Mouse (Mus musculus) bone marrow macrophage, adult 2 months (primary cell): ENCODE results near the gene Ecm1. TPM values are rescaled to one million over a fixed set of nuclear protein-coding genes. Genes with fewer than 3 reads are reported as not detected.

Experiments
- H3K27ac ChIP-seq: 2 replicates; pipeline ENCODE4 v1.5.1; 2012; ENCODE audit warnings: low read depth, low read length; ENCODE audit not compliant: insufficient read depth
- H3K4me1 ChIP-seq: 2 replicates; pipeline ENCODE4 v1.6.1; 2012; ENCODE audit warnings: low read length; ENCODE audit not compliant: control insufficient read depth, insufficient read depth
- H3K4me3 ChIP-seq: 2 replicates; pipeline ENCODE4 v1.5.1; 2012; ENCODE audit warnings: mild to moderate bottlenecking, low read length, moderate library complexity; ENCODE audit not compliant: insufficient read depth
- CTCF ChIP-seq: IDR thresholded peaks from 2 replicates; pipeline ENCODE4 v1.5.1; 2012; ENCODE audit warnings: low read depth, mild to moderate bottlenecking, low read length, moderate library complexity
- POLR2A ChIP-seq: IDR thresholded peaks from 2 replicates; pipeline ENCODE4 v1.6.1; 2012; ENCODE audit warnings: mild to moderate bottlenecking, low read depth, low read length, borderline replicate concordance
- polyA plus RNA-seq: library from polyadenylated mRNA; stranded (reverse); fragments of >200 nt; gene quantifications from 2 replicates; pipeline ENCODE4 v1.2.4, GENCODE M21; 2012; ENCODE audit not compliant: missing spikeins, insufficient read depth, insufficient read length

Gene Ecm1
- polyA plus RNA-seq, 1 experiment: 155 TPM

- no peak overlapping the region for H3K27ac ChIP-seq
- H3K4me3 ChIP-seq: no peak overlapping the region
- peaks cover 15% of the 10 kb centered on the region for H3K4me1 ChIP-seq
- TF ChIP-seq CTCF: no peak
- no peak for TF ChIP-seq POLR2A
Observed at GRCm38 (mm10) chr3:95685301-95685700, 54.1 kb downstream of the Ecm1 start.

- Histone ChIP-seq H3K27ac (no peak overlapping the region), H3K4me3 (no peak overlapping the region), H3K4me1 (peaks cover 15% of the 10 kb centered on the region)
- TF ChIP-seq CTCF (no peak), POLR2A (no peak)
Observed at GRCm38 (mm10) chr3:95684846-95685245, 54.5 kb downstream of the Ecm1 start.

Other genes with a start within 250 kb of the Ecm1 start
- 10.9 and 12.6 TPM in 2 replicates for gene Ctsk, start 240.3 kb downstream of the Ecm1 start, polyA plus RNA-seq
- 5,285 and 5,524 TPM in 2 replicates for gene Ctss, start 212.8 kb downstream of the Ecm1 start, polyA plus RNA-seq
- not detected in 2 replicates for gene Hormad1, start 179.9 kb downstream of the Ecm1 start, polyA plus RNA-seq
- 66.3 and 75.3 TPM in 2 replicates for gene Golph3l, start 150.6 kb downstream of the Ecm1 start, polyA plus RNA-seq
- 99.2 and 115 TPM in 2 replicates for gene Ensa, start 114.6 kb downstream of the Ecm1 start, polyA plus RNA-seq
- gene Mcl1, start 80.8 kb downstream of the Ecm1 start, polyA plus RNA-seq: 565 and 578 TPM in 2 replicates
- 2.4 and 2.6 TPM in 2 replicates for gene Adamtsl4, start 51.7 kb downstream of the Ecm1 start, polyA plus RNA-seq
- 27.0 and 27.8 TPM in 2 replicates for gene Tars2, start 20.6 kb upstream of the Ecm1 start, polyA plus RNA-seq
- gene Rprd2, start 79.3 kb upstream of the Ecm1 start, polyA plus RNA-seq: 24.4 and 29.0 TPM in 2 replicates
- 33.0 and 34.9 TPM in 2 replicates for gene Prpf3, start 116.3 kb upstream of the Ecm1 start, polyA plus RNA-seq
- 227 and 228 TPM in 2 replicates for gene Mrps21, start 131.9 kb upstream of the Ecm1 start, polyA plus RNA-seq
- gene Ciart, start 142.7 kb upstream of the Ecm1 start, polyA plus RNA-seq: 1.6 and 1.7 TPM in 2 replicates
- gene BC028528, start 152.4 kb upstream of the Ecm1 start, polyA plus RNA-seq: 145 and 162 TPM in 2 replicates
- 116 and 118 TPM in 2 replicates for gene Aph1a, start 154.4 kb upstream of the Ecm1 start, polyA plus RNA-seq
- not detected in 2 replicates for gene Car14, start 165.1 kb upstream of the Ecm1 start, polyA plus RNA-seq
- 134 and 150 TPM in 2 replicates for gene Anp32e, start 189.7 kb upstream of the Ecm1 start, polyA plus RNA-seq